Mouse (Mus musculus): ENCODE measurements at regions not wholly inside any gene's neighbourhood (a gene's known extent, or its start where the extent isn't known, plus 50 kb on each side); places are given as distances from the start of the nearest gene placed in this dataset.
"Not testable (repeated sequence)": the region's sequence is repeated elsewhere in the genome, so short reads cannot be mapped to it uniquely, and the experiment has no call there.

- no peak for DNase-seq (ENCODE audit: low spot score in 2 of 2)
Observed at GRCm38 (mm10) chr6:117670792-117671525, 170.0 kb upstream of the Zfp637 start.

DNA sequence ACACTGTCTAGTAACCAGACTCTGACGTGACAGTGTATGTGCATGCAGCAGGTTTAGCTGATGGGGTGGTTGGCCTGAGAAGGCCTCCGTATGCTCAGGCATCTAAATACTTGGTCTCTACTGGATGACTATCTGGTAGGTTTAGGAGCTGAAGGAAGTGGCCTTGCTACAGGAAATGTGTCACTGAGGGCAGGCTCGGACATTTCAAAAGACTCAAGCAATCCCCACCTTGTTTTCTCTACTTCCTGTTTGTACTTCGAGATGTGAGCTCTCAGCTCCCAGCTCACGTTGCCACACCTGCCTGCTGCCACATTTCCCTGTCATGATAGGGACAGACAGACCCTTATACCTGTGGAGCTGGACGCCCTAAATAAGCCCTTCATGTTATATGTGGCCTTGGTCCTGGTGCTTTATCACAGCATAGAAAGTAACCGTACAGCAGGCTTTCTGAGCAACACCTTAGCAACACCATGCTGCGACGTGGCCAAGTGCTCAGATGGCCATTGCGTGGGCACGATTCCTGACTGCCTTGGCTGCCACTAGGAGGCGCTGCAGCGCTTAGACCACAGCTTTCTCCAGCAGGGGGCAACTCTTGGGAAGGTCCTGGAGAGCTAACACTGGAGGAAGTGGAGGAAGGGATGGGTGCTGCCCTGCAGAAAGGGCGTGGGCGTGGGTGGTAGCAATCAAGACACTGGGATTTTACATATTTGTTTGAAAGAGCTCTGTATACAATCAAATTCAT lies 165.8 kb upstream of the Zfp637 start:
- DNase-seq (ENCODE audit: low spot score in 2 of 2) = no peak

DNA sequence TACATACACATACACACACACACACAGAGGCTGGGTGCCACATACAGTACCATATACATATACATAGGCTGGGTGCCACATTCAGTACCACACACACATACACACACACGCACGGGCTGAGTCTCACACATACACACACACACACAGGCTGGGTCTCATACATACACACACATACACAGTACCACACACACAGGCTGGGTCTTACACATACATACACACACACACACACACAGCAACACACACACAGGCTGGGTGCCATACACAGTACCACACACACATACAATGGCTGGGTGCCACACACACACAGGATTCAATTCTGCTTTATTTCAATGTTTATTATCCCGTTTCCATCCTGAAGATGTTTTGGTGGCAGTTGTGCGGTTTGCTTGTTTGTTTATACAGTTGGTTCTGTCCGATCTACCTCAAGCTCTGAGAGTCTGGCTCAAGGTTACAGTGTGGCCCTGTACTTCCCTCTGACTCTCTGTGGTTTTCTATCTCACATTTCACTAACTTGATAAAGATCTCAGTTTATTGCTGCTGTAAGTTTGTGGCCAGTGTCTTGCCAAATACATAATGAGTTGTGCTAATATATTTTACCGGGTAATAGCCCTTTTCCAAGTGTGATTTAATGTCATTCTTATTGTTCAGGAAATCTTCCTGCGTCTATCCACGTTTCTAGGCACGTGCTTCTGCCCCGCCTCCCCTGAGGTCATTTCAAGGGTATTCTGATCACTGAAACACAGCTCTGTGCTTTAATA lies 164.7 kb upstream of the Zfp637 start:
- no peak for DNase-seq (ENCODE audit: low spot score in 2 of 2)

DNA sequence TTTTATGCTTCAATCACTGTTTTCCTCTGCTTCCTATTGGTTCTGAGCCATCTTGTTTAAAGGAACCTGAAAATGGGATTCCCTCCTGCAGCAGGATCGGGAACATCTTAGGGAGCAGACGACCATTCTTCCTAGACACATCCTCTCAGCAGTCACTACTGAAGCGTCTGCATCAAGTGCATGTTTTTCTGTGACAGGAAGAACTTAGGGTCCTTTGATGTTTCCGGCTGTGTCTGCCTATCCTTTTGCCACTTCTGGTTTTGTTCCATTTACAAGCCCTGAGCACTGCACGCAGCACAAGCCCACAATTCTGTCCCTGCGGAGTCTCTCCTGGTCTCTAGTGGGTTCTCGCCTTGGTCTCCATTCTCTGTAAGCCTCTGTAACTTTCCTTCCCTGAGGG lies 163.9 kb upstream of the Zfp637 start:
- DNase-seq (ENCODE audit: low spot score in 2 of 2) = no peak

- no peak for DNase-seq (ENCODE audit: low spot score in 2 of 2)
Observed at GRCm38 (mm10) chr6:117677821-117678220, 163.2 kb upstream of the Zfp637 start.

DNA sequence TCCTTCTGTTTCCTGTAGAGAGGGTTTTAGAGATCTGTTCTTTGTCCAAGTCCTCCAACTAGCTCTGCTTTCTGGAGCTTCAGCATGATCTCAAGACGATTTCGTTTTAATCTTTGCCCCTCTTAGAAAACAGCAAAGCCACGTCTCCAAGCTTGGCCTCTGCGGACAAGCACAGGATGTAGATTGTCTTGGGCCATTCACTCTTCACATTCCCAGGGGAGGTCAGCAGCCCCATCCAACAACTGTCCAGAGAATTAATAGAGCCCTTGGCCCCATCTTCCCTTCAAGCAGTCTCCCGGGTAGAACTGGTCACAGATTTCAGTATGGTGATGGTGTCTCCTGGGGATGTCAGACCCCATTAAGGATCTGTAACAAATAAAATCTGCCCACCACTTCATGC lies 162.7 kb upstream of the Zfp637 start:
- DNase-seq (ENCODE audit: low spot score in 2 of 2) = no peak

- no peak for DNase-seq (ENCODE audit: low spot score in 2 of 2)
Observed at GRCm38 (mm10) chr6:117678877-117679276, 162.1 kb upstream of the Zfp637 start.

GRCm38 (mm10) chr6:117686212-117686611 lies 154.8 kb upstream of the Zfp637 start:
- DNase-seq (ENCODE audit: low spot score in 2 of 2) = no peak

DNA sequence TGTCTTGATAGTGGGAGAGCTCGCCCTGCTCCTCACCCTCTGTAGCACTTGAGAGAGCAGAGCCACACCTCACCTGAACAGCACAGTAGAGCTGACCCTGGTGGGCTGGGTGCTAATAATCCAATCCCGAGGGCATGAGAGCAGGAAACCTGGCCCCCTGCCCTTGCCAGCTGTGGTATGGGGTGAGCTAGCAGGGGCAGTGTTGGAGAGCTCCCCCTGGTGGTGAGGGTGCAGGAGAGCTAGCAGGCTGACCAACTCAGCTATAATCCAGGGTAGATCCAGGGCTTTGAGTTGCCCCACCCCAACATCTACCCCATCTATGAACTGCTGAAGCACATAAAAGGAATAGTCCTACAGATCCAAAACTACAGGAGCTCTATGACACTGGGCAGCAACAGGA lies 153.9 kb upstream of the Zfp637 start:
- DNase-seq (ENCODE audit: low spot score in 2 of 2) = peak in 1 of 2 experiments; percentile 10

DNA sequence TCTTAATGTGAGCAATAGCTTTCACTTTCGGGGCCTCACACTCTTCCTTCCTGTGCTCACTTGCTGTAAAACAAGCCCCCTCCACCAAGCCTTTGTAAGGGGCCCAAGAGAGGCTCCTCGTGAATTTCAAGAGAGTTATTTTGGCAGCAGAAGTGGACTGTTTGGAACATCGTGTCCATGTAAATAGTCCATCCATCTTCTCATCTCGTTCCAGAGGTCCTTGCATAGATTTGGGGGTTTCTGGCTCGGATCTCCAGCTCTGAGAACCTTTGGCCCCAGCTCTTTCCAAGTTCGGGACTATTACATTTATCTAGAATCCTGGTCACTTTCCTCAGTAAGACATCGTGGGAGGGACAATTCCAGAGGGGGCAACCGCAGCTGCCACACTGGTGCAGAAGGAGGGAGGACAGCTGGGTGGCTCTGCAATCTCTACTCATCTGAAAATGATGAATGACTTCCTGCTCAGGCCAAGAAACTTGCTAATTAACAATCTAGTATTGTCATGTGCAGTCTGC lies 152.3 kb upstream of the Zfp637 start:
- DNase-seq (ENCODE audit: low spot score in 2 of 2) = no peak

DNA sequence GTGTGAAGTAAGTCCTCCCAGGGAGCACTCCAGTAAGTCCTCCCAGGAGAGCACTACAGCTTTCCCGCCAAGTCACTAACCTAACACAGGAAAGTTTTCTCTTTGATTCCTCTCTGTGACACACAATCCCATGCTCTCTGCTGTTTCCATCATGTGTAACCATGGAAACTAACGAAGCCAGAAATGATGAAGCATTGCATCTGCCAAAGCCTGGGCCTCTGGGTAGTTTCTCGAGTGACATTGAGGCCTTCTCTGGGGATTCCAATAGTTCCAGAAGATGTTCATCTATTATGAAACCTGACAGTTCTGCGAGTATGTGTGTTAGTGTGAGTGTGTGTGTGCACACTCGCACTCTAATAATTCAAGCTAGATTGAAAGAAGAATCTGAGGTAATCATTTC lies 140.7 kb upstream of the Zfp637 start:
- no peak for DNase-seq (ENCODE audit: low spot score in 2 of 2)

DNA sequence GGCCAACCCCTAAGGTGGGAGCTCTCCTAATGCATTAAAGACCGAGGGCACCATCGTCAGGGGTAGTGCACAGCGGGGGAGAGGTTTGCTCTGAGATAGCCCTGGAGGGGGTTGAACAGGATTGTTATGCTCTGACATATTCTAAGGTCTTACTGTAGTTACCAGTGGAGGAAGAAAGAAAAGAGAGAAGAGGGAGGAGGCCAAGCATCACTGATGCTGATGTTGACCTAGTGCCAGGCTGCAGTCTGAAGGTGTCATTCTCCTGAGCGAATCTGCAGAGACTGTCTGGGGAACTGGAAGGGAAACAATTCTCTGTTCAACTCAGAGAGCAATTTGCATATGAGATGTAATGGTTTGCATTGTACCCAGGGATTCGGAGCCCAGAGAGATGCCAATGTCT lies 139.4 kb upstream of the Zfp637 start:
- no peak for DNase-seq (ENCODE audit: low spot score in 2 of 2)

DNA sequence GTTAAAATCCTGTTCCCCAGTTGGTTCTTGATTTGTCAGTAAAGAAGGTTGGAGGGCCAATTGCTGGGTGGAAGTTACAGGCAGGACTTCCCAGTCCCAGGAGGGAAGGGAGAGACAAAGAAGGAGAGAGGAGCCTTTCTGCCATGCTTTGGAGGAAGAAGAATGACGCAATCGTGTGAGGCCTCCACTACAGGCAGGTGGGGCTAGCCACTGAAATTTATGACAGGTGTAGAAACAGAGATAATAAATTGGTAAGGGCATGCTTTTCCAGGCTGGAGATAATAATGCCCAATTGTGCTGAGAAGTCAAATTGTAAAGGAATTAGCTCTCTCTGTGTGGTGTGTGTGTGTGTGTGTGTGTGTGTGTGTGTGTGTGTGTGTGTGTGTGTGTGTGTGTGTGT lies 135.0 kb upstream of the Zfp637 start:
- DNase-seq (ENCODE audit: low spot score in 2 of 2) = no peak

GRCm38 (mm10) chr6:117709212-117709611 lies 131.8 kb upstream of the Zfp637 start:
- no peak for DNase-seq (ENCODE audit: low spot score in 2 of 2)

GRCm38 (mm10) chr6:117715056-117715777 lies 125.8 kb upstream of the Zfp637 start:
- DNase-seq (ENCODE audit: low spot score in 2 of 2) = no peak

DNA sequence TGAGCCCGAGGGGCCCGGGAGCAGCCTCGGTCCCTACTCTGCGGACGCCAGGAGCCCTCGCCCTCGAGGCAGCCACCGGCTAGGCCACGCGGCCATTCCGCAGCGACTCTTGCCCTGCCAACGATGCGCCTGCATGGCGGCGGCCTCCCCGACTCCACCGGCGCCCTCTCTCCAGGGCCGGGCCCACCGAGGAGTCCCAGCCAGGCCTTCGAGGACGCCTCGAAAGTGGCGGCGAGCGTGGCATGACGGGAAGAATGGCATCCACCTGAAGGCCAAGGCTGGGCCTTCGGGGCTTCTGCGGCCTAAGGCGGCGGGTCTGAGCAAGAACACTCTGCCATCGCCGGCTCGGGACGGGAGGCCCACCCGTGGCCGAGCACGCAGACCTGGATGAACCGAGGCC lies 124.6 kb upstream of the Zfp637 start:
- not testable (repeated sequence) for DNase-seq (ENCODE audit: low spot score in 2 of 2)

- DNase-seq (ENCODE audit: low spot score in 2 of 2) = not testable (repeated sequence)
Observed at GRCm38 (mm10) chr6:117752338-117752737, 88.6 kb upstream of the Zfp637 start.

- DNase-seq (ENCODE audit: low spot score in 2 of 2) = not testable (repeated sequence)
Observed at GRCm38 (mm10) chr6:117755682-117756081, 85.3 kb upstream of the Zfp637 start.

DNA sequence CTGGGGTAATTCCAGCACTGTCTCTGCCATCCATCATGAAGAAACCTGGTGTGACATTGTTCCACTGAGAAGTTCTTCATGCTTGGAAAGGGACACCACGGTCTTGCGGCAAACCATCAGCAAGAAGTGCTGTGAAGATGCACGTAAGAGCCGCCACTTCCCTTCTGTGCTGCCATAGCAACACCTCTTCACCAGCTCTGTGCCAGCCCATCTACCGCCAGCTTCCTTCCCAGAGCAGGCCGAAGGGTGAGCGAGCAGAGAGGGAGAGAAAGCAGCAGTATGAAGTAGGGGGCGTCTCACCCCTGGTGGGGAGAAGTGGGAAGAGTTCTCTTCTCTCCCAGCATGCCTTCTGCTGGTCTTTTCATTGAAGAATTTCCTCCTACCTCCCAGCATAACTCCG lies 84.8 kb upstream of the Zfp637 start:
- no peak for DNase-seq (ENCODE audit: low spot score in 2 of 2)

DNA sequence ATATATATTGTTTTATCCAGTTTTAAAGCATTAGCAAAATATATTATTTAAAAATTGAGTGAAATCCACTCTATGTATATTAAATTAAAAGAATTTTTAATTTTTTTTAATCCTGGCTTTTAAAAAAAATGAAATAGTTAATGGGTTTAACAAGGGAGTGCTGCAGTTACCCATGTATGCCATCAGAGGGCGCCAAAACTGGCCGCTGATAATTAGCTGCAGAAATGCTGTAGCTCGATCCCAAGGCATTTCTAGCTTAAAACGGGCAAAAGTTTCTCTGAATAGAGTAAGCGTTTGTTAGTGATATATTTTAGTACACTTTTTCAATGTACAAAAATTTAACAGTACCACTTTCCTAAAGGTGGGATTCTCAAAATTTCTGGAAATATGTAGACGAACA lies 82.5 kb upstream of the Zfp637 start:
- DNase-seq (ENCODE audit: low spot score in 2 of 2) = not testable (repeated sequence)

DNA sequence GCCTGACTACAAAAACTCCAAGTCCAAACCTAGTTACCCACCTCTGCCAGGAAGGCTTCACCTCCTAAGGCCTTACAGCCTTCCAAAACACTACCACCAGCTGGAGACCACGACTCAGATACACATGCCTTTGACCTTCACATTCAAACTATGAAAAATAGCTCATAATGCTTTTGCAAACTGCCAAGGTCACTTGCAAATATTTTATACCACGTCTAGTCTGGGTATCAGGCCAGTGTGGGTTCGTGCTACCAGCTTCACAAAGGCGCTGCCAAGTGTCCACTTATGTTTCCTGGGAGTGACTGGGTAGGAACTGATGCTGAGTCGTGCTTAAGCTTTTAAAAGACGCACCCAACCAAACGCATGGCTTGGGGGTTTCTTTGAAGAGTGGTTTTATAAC lies 69.5 kb upstream of the Zfp637 start:
- no peak for DNase-seq (ENCODE audit: low spot score in 2 of 2)

Measured in adrenal gland, postnatal 4 days (tissue).